Mouse (Mus musculus) frontal cortex, adult 2 months (tissue): Measurements from ENCODE around the gene Cln5. TPM values are rescaled to one million over a fixed set of nuclear protein-coding genes. Genes with fewer than 3 reads are reported as not detected.

Experiments
- DNase-seq, 2 experiments: peaks; one replicate each; pipeline ENCODE4 v3.0.0; 2022; ENCODE audit warnings: low spot score in 1 of 2; ENCODE audit errors: extremely low spot score in 1 of 2
- polyA plus RNA-seq: library from polyadenylated mRNA; depleted of rRNA; stranded (reverse); fragments of >200 nt; gene quantifications from 2 replicates; pipeline ENCODE4 v1.2.3, GENCODE M21; 2012

Cln5 gene
- polyA plus RNA-seq, 1 experiment: 13.2 TPM

DNA sequence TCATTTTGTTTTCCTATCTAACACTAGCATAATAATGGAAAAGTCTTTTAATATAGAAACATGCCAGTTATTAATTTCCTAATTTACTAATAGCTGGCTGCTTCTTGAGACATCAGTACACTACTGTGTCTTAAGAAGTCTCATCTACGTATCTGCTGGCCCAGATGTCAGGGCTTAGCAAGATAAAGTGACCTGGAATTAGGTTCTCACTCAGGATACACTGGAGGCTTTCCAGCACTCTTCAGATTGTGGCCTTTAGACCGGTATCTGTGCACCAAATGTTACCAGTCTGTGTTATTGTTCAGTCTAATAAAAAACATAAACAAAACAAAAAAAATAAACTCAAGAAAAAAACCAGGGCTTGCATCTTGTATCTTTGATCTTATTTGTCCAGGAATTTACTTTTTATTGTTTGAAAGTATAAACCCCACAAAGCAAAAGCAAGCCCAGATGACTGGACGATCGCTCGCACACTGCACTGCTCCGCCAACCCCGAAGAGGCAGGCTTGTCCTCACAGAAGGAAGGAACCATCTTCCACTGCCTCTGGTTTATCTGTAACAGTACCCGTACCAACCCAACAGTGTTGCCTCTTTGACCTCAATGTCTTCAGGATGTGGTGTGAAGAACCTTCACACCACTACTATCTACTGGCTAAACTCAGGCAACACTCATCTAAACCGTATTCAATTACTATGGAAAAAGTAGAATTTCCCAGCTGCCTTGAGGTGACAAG, 7.4 kb downstream of the Cln5 start:
- DNase-seq: no peak

DNA sequence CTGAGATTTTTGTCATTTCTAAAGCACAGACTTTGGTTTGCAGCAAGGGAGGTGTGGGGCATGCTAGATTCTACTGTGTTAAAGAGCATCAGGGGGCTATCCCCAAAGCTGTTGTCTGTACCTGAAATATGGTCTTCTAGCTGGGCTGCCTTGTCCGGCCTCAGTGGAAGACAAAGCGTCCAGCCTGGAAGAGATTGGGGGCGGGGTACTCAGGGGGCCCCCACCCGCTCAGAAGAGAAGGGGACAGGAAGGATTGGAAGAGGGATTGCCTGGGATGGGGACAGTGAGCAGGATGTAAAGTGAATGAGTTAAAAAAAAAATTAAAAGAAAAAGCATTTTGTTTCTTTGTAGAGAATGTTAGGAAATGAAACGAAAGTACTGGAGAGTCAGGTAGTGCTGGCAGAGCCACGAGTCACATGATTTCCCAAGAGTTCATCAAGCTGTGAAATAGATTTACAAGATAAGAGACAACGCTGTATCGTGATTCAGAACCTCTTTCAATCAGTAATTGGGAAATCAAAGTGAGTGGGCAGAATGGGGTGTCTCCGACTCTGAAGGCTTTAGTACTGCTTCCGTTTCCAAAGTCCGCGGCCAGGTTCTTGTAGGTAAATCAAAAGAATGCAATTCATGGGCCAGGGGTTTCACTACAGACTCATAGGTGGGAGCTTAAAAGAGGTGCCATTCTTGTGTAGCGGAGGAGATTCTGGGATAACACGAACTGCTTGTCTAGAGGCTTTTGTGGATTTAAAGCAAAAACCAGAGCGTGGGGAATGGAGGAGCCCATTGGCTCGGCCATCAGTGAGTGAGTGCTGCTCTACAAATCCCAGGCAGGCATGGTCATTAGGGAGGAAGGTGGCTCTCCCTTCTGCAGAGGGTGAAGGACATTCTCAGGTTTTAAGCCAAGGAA, 8.2 kb downstream of the Cln5 start:
- no peak for DNase-seq

DNA sequence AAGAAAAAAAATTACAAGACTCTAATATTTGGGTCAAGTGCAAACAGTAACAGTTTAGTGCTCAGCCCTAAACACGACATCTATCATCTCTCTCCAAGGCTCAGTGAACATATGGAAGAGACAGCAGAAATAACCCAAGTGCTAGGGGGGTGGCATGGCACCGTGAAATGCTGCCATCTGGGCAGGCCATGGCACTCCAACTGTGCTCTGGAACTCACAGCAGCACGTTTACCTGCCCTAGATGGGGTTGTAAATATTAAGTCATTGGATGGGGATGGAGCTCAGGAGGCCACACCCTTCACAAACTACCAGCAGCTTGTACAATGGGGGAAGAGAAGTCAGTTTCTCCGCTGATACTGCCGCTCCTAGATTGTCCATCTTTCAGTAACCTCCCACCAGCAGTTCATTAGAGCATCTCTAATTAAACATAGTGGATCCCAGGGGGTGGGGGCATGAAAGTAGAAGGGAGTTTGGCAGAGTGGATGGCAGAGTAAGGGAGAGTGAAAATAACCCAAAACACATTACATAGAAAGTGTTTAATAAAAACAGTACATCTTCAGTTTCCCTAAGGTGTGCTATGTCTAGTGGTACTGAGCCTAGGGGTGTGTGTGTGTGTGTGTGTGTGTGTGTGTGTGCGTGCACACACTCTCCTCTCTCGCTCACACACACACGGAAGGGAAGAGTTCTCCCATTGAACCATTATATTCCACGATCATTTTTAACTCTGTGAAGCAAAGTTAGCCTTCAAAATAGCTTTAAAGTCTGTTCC, 9.4 kb downstream of the Cln5 start:
- peak in 1 of 2 experiments; percentile 68 for DNase-seq

DNA sequence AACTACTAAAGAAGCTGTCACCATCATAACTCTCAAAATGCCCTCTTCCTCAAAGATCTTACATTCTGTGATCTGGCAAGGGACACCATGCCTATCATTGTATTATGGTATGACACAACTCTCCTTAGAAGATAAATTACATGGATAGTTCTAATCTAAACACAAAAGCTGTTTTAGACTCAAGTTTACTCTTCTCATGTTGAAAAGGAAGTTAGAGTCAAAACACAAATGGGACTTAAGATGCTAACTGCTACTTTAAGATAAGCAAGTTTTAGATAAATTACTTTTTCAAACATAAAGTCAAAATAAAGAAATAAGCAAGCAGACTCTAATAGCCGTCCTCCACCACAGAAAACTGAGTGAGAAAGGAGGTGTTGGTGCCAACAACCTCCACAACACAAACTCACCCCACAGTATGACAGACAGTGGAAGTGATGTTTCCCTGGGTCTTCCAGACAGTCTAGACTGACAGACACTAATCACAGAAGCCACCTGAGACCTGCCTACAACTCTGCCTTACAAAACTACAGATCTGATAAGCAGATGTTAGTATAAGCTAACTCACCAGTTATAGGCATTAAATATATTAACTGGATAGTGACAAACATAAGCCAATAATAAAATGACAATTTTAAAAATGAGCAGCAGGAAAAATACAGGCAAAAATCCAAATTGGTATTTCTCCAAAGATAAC, 16.0 kb downstream of the Cln5 start:
- DNase-seq: no peak

DNA sequence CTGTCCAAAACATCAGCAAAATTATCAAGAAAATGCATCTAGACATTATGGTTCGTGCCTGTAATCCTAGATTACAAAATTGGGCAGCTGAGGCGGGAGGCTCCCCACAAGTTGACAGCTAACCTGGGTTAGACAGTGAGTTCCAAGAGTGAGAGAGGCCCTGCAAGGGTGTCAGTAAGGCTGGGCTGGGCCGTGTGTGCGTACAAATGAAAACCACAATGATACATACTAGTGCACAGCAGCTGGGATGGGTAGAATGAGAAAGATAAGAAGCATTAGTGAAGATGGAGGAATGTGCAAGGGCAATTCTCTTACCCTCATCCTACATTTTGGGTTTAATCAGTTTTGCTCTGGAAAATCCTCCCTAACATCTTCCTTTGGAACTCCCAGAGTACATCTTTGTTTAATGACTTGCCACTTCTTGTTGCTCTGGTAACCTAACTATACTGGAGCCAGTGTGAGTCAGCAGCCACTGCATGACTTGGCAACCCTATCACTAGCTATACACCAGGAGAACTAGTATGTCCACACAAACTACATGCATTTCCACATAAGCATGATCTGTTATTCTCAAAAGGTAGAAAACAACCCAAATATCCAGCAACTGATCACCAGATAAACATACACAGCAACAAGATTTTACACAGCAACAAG, 16.8 kb downstream of the Cln5 start:
- DNase-seq: peak in 1 of 2 experiments; percentile 45

DNA sequence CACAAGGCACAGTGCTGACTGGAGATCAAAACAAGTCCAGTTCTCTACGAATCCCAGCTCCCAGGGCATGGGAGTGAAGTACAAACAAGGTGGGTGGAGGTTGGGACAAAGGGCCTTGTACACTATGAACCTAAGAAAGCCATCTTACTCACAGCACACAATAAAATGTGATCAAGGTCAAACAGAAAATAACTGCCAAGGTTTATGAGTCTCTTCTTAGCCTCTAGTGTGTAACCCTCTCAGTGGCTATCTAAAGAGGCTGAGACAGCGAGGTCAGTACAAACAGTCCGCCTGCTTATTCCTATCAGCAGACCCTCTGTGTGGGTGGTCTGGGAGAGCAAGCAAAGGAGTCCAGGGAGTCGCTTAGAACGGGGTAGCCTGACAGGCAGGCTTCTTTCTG, 17.8 kb downstream of the Cln5 start:
- no peak for DNase-seq

DNA sequence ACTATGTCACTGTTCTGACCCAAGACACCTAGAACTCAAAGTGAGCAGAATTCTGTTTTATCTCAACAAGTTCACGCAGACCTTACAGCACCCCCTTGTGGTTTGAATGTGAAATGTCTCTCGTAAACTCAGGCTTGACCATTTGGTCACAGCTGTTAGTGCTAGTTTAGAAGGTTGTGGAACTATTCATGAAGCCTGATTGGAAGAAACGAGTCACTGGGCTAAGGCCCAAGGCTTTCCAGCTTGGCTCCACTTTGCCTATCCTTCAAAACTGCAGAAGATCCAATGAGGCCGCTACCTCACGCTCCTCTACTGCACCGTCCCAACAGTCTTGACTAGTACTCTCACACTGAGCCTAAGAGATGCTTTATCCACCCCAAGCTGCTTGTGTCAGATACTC, 18.6 kb downstream of the Cln5 start:
- peak in 1 of 2 experiments; percentile 73 for DNase-seq

DNA sequence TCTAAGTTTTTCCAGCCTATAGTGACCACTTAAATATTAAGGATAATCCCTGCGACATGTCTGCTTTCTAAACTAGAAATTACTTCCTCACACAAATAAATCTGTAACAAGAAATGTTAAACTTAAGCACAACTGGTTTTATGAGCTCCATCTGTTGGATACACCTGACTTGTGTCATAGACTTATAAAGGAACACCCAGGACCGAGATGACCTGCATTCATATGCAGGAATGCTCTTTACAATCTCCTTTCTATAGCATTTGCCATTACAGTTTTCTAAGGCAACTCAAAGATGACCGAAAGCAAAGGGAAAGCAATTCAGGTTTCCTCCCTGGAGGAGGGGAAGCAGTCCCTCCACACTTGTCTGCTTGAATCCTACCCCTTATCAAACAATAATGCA, 23.2 kb downstream of the Cln5 start:
- no peak for DNase-seq

DNA sequence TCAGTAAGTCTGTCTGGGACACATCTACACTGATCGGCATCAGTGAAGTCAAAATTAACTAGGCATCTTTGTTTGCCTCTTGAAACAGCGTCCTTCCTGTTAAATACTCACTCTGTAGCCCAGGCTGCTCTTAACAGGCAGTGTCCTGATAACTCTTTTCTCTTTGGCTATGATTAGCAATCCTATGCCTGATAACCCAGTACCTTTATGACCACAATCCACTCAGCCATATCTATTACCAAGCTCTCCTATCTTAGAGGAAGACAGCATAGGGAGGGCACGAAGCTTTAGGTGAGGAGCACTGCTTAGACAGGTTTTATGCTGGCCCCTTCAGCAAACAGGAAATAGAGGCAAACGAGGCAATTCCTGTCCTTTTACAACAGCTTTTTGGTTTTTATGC, 23.7 kb downstream of the Cln5 start:
- no peak for DNase-seq

DNA sequence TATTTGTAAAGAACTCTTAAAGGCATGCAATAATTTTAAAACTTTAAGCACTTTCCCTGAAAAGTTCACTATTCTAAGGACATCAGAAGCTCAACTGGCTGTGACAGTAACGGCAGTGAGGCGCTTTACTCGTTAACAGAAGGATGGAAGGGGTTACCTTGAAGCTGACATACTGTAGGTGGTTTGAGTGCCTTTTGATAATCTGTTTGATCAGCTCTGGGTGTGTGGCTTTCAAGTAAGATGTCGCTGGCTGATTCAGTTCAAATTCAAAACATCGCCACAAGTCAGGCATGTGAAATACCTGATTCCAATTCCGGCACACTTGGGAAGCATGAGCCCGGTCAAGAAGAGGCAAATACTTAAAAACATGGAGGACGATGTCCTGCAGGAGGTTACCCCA, 25.0 kb downstream of the Cln5 start:
- DNase-seq: no peak

DNA sequence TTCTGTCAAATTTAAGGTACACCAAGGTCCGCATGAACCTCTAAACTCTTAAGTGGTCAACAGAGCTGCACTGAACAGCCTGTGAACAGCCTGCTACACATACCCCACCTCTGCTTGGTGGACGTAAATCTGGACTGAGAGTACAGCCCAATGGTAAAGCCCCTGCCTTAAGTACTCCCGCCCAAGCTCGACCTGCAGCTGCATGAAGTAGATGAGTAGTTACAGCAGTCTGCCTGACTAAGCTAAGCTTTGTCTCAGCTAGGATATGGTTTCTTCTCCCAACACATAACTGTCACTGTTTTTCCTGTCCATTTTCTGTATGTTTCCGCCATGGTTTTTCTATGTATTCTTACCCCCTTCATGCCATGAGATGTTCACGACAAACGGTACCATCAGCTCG, 25.8 kb downstream of the Cln5 start:
- no peak for DNase-seq

DNA sequence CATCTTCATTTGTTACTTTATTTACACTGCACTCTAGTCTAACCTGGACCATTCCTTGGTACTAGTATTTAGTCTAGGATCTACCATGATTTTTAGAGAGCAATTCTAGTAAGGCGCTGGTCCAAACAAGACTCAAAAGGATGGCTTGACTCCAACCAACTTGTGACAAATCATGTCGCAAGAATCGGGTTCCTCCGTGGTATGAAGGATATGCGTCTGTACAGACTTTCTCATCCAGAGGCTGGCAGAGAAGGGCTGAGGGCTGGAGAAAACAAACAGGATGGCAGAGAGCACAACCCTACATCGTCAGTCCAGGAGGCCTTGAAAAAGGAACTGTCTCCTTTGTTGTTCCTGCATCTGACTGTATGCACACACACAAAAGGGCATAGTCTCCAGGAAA, 26.6 kb downstream of the Cln5 start:
- DNase-seq: peak in 1 of 2 experiments; percentile 32

DNA sequence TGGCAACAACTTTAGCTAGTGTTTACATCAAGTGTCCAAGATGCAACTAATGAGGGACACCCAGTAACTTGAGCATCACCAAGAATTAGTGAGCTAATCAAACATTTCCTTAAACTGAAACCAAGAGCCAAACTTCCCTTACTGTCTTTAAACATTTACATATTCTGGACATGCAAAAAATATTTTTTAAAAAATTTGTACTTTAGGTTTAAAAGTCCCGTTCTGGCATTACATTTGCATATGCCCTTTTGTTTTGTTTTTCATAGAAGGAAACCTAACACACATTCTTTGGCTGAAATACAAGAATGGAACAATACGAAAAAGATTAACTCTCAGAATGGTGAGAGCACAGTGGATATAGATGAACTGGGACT, 28.2 kb downstream of the Cln5 start:
- no peak for DNase-seq

DNA sequence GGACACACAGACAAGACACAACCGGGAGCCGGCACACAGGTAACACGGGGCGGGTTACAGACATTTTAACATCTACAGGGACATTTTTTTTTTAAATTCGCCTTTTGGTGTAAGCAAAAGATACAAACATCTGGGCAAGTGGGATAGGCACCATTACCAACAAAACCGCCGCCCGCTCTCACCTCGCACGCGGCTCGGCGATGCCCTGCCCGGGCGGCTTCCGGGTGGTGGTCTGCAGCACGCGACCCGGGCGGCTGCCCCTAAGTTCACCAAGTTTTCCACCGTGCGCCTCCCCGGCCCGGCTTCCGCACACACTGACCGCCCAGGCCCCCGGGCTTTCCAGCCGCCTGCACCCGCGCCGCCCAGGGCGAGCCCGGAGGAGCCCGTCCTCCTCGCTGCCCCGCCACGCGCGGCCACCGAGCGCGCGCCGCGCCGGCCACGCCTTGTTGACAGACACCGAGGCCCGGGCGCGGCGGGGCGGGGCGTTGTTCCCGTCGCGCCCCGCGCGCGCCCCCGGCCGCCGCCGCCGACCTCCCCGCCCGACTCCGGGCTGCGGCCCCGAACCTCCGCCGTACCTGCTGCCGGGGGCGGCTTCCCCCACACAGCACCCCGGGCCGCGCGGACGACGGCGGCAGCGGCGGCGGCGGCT, 28.7 kb downstream of the Cln5 start:
- DNase-seq: peak in 1 of 2 experiments; percentile 74

DNA sequence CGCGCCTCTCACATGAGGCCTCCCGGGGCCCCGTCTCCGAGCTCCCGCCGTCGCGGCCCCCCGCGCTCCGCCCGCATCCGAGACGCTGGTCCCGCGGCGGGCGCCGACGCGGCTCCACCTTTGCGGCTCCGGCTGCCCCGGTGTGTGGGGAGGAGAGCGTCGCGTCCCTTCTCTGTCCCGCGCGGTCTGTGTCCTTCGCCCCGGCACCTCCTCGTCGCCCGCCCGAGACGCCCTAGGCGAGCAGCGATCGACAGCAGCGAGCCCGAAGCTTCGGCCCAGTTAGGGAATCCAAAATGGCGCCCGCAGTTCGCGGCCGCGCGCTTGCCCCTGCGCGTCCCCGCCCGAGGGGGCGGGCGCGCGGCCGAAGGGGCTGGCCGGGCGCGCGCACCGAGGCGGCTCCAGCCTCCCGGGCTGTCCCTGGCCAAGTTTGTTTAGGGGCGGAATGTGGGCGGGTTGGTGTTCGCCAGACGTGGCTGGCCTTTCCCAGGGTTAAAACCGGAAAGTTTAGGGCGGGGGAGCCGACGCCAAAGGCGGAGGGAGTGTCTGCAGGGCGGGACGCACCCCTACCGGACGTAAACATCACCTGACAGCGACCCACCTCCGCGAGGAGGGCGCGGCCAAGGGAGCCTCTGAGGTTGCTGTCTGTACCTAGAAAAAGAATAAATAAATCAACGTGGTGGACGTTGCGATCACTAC, 29.4 kb downstream of the Cln5 start, which contains the start of gene Fbxl3:
Gene Fbxl3, minus strand, starts transcription at position 329 of the 696 bp plus-strand sequence.
- peak; percentile 74 to 82 for DNase-seq

DNA sequence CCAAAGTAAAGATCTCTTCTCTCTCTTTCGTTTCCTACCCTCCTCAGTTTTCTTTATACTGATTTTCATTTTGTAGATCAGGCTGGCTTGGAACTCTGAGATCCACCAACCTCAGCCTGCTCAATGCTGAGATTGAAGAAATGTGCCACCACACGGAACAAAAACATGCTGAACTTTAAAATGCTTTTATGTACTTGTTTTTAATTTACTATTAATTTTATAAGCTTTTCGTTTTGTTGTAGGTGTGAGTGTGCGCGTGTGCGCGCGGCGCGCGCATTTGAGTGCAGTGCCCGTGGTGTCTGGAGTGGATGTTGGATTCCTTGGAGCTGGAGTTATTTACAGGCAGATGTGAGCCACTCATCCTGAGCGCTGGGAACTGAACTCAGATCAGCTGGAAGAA, 30.3 kb downstream of the Cln5 start:
- DNase-seq: no peak

DNA sequence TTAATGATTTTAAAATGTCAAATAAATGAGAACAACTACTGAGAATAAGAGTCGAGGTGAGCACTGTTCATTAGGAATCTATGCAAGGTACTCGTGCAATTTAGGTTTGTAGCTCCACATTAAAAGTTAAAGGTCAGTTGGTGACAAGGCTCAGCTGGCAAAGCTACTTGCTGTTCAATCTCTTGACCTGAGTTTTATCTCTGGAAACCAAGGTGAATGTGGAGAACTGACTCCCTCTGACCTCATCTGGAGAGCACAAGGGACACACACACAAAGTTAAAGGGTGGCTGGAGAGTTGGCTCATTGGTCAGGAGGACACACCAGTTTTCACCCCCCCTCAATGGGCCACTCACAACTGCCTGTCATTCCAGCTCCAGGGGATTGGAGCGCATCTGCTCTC, 31.2 kb downstream of the Cln5 start:
- DNase-seq: no peak

DNA sequence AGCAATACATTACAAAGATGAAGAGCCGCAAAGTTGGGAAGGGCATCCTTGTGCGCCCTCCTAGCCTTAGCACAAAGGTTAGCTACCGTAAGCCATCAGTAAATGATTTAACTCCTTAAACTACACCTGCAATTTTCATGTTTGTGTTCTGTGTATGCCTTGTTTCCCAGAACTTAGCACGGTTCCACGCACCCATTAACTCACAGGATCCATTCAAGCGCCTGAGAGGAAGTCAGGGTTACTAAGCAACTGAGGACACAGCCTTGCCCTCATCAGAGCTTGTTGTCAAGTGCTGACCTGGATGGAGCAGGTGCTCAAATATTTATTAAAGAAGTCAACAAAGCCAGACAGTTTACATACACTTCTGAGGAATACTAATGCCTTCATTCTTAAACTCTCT, 32.2 kb downstream of the Cln5 start:
- no peak for DNase-seq
